Mouse (Mus musculus) CH12.LX (cell line): ENCODE data around the gene Mtmr12.

Source experiments
- CTCF ChIP-seq, 2 experiments: IDR thresholded peaks in 1 of 2; conservative IDR thresholded peaks in 1 of 2; 2 replicates each; pipeline ENCODE4 v1.5.1; 2011 to 2012; ENCODE audit warnings: low read depth in 2 of 2, low read length in 2 of 2, improper control_type of control experiment in 1 of 2, inconsistent platforms in 1 of 2, mild to moderate bottlenecking in 1 of 2, moderate library complexity in 1 of 2
- ELF1 ChIP-seq: IDR thresholded peaks from 2 replicates; pipeline ENCODE4 v1.6.1; 2014; ENCODE audit warnings: low read depth, mild to moderate bottlenecking, inconsistent platforms, low read length, improper control_type of control experiment
- EP300 ChIP-seq: IDR thresholded peaks from 2 replicates; pipeline ENCODE4 v1.6.1; 2011; ENCODE audit warnings: low read length, improper control_type of control experiment
- GABPA ChIP-seq: IDR thresholded peaks from 2 replicates; pipeline ENCODE4 v1.6.1; 2012; ENCODE audit warnings: low read depth, low read length, improper control_type of control experiment, inconsistent platforms; ENCODE audit not compliant: insufficient replicate concordance
- MAZ ChIP-seq: IDR thresholded peaks from 2 replicates; pipeline ENCODE4 v1.6.1; 2012; ENCODE audit warnings: low read depth, mild to moderate bottlenecking, inconsistent platforms, low read length, improper control_type of control experiment, moderate library complexity
- MEF2A ChIP-seq: IDR thresholded peaks from 2 replicates; pipeline ENCODE4 v1.6.1; 2014; ENCODE audit warnings: low read depth, mild to moderate bottlenecking, inconsistent platforms, low read length, improper control_type of control experiment, borderline replicate concordance
- POLR2A ChIP-seq: IDR thresholded peaks from 2 replicates; pipeline ENCODE4 v1.6.1; 2011; ENCODE audit warnings: low read depth, mild to moderate bottlenecking, improper control_type of control experiment, low read length
- SIN3A ChIP-seq: IDR thresholded peaks from 2 replicates; pipeline ENCODE4 v1.6.1; 2012; ENCODE audit warnings: low read length, improper control_type of control experiment, inconsistent platforms
- TCF12 ChIP-seq: IDR thresholded peaks from 2 replicates; pipeline ENCODE4 v1.6.1; 2014; ENCODE audit warnings: low read depth, mild to moderate bottlenecking, inconsistent platforms, low read length, improper control_type of control experiment
- ZKSCAN1 ChIP-seq: IDR thresholded peaks from 2 replicates; pipeline ENCODE4 v1.6.1; 2012; ENCODE audit warnings: low read depth, inconsistent platforms, low read length, improper control_type of control experiment, borderline replicate concordance

DNA sequence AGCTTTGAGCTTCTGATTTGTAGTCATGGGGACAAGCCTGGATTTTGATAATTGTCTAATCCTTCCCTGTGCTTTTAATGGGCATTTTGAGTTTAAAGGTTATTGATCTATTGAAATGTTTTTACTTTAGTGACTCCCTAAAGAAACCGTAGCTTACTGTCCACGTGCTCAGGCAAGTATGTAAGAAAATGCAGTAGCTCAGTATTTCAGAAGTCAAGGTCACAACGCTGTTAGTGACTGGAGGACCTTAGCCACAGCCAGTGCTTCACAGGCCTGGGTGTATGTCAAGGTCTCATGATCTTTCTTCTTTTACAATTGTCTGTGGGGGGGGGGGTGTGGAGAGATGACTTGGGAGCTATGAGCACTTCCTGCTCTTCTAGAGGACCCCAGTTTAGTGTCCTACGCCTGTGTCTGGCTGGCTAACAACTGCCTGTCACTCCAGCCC lies 42.4 kb downstream of the Mtmr12 start:
- no peak for TF ChIP-seq ELF1
- TF ChIP-seq ZKSCAN1, result no peak
- TF ChIP-seq POLR2A, result no peak
- no peak for TF ChIP-seq CTCF (conservative IDR thresholded peaks at IDR 0.05 in 1 of 2, IDR thresholded peaks at IDR 0.05 in 1 of 2; ENCODE audit: low read depth in 2 of 2, low read length in 2 of 2)
- TF ChIP-seq SIN3A, result no peak
- TF ChIP-seq EP300, result no peak
- no peak for TF ChIP-seq TCF12
- TF ChIP-seq GABPA, result no peak
- TF ChIP-seq MAZ, result no peak
- no peak for TF ChIP-seq MEF2A
